Mouse (Mus musculus): ENCODE results near the gene Zbtb1. TPM values are rescaled to one million over a fixed set of nuclear protein-coding genes. Genes with fewer than 3 reads are reported as not detected.

The Zbtb1 gene
- polyA plus RNA-seq (2015; fragmentation: Nextera tagmentation; extraction: Ambion mirVana), result 9.6 and 10.0 TPM in 2 replicates

DNA sequence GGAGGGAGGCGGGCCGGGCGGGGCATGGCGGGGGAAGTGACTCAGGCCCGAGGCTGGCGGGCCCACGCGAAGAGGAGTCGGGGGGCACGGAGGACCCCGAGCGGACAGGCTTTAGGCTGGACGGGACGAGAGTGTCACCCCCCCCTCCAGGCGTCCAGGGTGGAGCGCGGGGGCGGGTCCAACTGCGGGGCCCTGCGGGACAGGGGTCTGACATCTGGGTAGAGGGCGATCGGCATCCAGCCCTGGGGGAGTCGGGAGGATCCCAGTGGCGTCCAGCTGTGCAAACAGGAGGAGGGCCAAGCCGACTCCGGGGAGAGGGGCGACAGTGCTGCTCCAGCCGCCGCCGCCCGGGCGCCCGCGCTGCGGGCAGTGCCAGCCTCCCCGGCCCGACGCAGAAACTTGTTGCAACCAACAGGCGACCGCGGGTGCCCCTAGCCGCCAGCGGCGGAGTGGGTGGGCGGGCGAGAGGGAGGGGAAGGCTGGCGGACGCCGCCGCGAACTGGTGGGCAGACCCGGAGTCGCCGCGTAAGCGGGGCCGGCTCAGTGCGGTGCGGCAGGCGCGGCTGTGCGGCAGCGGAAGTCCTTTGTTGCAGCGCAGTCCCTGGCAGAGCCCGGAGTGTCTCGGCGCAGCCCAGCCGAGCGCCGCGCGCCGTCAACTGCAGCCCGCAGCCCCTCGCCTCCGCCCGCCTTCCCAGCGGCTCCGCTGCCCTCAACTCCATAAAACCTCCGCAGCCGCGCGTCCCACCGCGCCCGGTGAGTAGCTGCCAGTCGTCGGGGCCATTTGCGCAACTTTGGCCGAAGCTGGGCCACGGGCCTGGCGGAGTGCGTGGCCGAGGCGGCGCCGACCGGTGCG is at the start of gene Zbtb1:
TSS of gene Zbtb1 (plus strand) at position 289 of the 853 bp plus-strand sequence.
- Histone ChIP-seq H3K4me3 (peak within 1 kb of the TSS; percentile 98), H3K4me1 (peaks cover 46% of the 10 kb centered on the region), H3K27me3 (no peaks in the 10 kb centered on the region), H3K36me3 (no peaks in the 10 kb centered on the region), H3K9ac (peak within 1 kb of the TSS; percentile 99), H3K9me3 (no peaks in the 10 kb centered on the region), H3K4me2 (peak within 1 kb of the TSS; percentile 73), H3K27ac (peak within 1 kb of the TSS; percentile 100)
- ATAC-seq (ENCODE audit: insufficient number of reproducible peaks, low FRiP score, low TSS enrichment, low read depth), result peak; percentile 71
- WGBS, result under 1% methylated on average over 94 of the region's 99 CpGs

DNA sequence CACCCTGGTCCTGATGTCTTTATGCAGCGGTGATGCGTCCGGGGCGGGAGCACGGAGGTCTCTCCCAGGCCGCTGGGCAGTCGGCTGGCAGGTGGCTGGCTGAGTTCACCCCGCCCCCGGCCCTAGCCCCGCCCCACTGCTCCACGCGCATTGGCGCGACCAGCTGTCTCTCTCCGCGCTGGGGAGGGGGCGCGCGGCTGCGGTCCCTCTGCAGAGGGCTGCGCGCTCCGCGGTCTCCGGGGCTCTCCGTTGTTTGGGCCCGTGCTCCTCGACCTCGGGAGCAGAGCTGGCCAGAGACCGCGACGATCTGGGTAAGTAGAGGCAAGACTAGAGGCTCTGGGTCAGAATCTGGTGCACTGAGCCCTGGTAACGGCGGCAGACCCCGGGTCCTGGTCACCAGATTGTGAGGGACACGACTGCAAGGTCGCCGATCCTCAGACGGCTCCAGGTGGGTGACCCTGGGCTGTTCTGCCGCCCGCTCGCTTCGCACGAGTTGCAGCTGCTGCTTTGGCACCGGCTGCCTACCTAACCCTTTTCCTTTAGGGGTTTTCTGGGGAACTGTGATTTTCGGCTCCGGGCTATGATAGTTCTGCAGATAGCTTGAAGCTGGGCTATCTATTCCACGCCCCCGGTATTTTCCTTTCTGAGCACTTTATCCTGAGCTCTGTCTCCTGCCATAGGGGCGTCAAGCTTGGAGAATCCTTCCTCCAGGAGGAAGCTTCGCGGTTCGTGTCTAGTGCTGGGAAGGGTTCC is 45.2 kb upstream of the Zbtb1 start, which contains the start of gene Akap5:
TSS of gene Akap5 (plus strand) at position 213 of the 753 bp plus-strand sequence.
- peak; percentile 78 for ATAC-seq (ENCODE audit: insufficient number of reproducible peaks, low FRiP score, low TSS enrichment, low read depth)
- WGBS, result 1% methylated on average over 53 of the region's 53 CpGs
- Histone ChIP-seq H3K27me3 (no peaks in the 10 kb centered on the region), H3K27ac (no peak within 1 kb of the TSS), H3K4me2 (peak within 1 kb of the TSS; percentile 96), H3K9me3 (no peaks in the 10 kb centered on the region), H3K36me3 (peaks cover 17% of the 10 kb centered on the region), H3K4me1 (peaks cover 11% of the 10 kb centered on the region), H3K4me3 (peak within 1 kb of the TSS; percentile 59), H3K9ac (peak within 1 kb of the TSS; percentile 42)

GRCm38 (mm10) chr12:76326437-76327220 is 43.4 kb upstream of the Zbtb1 start:
- Histone ChIP-seq H3K4me1 (peaks cover 11% of the 10 kb centered on the region), H3K27me3 (no peaks in the 10 kb centered on the region), H3K9me3 (no peaks in the 10 kb centered on the region), H3K27ac (no peak overlapping the region), H3K36me3 (peaks cover 4% of the 10 kb centered on the region; the same call in 1 of the 2 replicates), H3K4me3 (no peak overlapping the region), H3K9ac (no peak overlapping the region), H3K4me2 (no peak overlapping the region)
- no peak for ATAC-seq (ENCODE audit: insufficient number of reproducible peaks, low FRiP score, low TSS enrichment, low read depth)
- WGBS, result 88% methylated on average over 23 of the region's 23 CpGs

DNA sequence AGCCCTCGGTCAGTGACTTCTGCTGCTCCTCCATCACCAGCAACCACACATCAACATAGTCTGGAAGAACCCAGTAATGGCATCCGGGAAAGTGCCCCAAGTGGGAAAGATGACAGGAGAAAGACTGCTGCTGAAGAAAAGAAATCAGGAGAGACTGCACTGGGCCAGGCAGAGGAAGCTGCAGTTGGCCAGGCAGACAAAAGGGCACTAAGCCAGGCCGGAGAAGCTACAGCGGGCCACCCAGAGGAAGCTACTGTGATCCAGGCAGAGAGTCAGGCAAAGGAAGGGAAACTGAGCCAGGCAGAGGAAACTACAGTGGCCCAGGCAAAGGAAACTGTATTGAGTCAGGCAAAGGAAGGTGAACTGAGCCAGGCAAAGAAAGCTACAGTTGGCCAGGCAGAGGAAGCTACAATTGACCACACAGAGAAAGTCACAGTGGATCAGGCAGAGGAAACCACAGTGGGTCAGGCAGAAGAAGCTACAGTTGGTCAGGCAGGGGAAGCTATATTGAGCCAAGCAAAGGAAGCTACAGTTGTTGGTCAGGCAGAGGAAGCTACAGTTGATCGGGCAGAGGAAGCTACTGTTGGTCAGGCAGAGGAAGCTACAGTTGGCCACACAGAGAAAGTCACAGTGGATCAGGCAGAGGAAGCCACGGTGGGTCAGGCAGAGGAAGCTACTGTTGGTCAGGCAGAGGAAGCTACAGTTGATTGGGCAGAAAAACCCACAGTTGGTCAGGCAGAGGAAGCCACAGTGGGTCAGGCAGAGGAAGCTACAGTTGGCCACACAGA is 41.3 kb upstream of the Zbtb1 start:
- Histone ChIP-seq H3K4me3 (no peak overlapping the region), H3K27ac (no peak overlapping the region), H3K27me3 (no peaks in the 10 kb centered on the region), H3K9me3 (no peaks in the 10 kb centered on the region), H3K36me3 (peaks cover 4% of the 10 kb centered on the region; the same call in 1 of the 2 replicates), H3K4me1 (peaks cover 11% of the 10 kb centered on the region), H3K9ac (no peak overlapping the region), H3K4me2 (no peak overlapping the region)
- ATAC-seq (ENCODE audit: insufficient number of reproducible peaks, low FRiP score, low TSS enrichment, low read depth), result no peak
- WGBS, result 86% methylated on average over 6 of the region's 6 CpGs

- no peaks in the 10 kb centered on the region for H3K36me3 ChIP-seq
- 89% methylated on average over 5 of the region's 5 CpGs for WGBS
These were observed 36.4 kb upstream of the Zbtb1 start for GRCm38 (mm10) chr12:76333688-76334087.

GRCm38 (mm10) chr12:76335641-76336040 is 34.4 kb upstream of the Zbtb1 start:
- no peak overlapping the region for H3K4me3 ChIP-seq
- no peak overlapping the region for H3K27ac ChIP-seq
- no peak overlapping the region for H3K4me2 ChIP-seq
- no peak for ATAC-seq (ENCODE audit: insufficient number of reproducible peaks, low FRiP score, low TSS enrichment, low read depth)
- no peak overlapping the region for H3K9ac ChIP-seq
- no peaks in the 10 kb centered on the region for H3K9me3 ChIP-seq
- no peaks in the 10 kb centered on the region for H3K36me3 ChIP-seq
- no peaks in the 10 kb centered on the region for H3K4me1 ChIP-seq
- 81% methylated on average over 5 of the region's 5 CpGs for WGBS
- H3K27me3 ChIP-seq, result no peaks in the 10 kb centered on the region

More at GRCm38 (mm10) chr12:76333688-76334087, 36.4 kb upstream of the Zbtb1 start:
- H3K4me3 ChIP-seq, result no peak overlapping the region
- no peak overlapping the region for H3K9ac ChIP-seq
- no peak overlapping the region for H3K27ac ChIP-seq
- no peaks in the 10 kb centered on the region for H3K4me1 ChIP-seq
- no peaks in the 10 kb centered on the region for H3K9me3 ChIP-seq
- no peaks in the 10 kb centered on the region for H3K27me3 ChIP-seq
- ATAC-seq (ENCODE audit: insufficient number of reproducible peaks, low FRiP score, low TSS enrichment, low read depth), result no peak
- no peak overlapping the region for H3K4me2 ChIP-seq

- no peak overlapping the region for H3K4me2 ChIP-seq
- H3K9me3 ChIP-seq, result no peaks in the 10 kb centered on the region
- 80% methylated on average over 17 of the region's 17 CpGs for WGBS
- no peak overlapping the region for H3K27ac ChIP-seq
- no peaks in the 10 kb centered on the region for H3K36me3 ChIP-seq
- no peak overlapping the region for H3K9ac ChIP-seq
- no peaks in the 10 kb centered on the region for H3K27me3 ChIP-seq
- no peaks in the 10 kb centered on the region for H3K4me1 ChIP-seq
- H3K4me3 ChIP-seq, result no peak overlapping the region
- ATAC-seq (ENCODE audit: insufficient number of reproducible peaks, low FRiP score, low TSS enrichment, low read depth), result no peak
These were observed 33.7 kb upstream of the Zbtb1 start for GRCm38 (mm10) chr12:76336111-76336965.

DNA sequence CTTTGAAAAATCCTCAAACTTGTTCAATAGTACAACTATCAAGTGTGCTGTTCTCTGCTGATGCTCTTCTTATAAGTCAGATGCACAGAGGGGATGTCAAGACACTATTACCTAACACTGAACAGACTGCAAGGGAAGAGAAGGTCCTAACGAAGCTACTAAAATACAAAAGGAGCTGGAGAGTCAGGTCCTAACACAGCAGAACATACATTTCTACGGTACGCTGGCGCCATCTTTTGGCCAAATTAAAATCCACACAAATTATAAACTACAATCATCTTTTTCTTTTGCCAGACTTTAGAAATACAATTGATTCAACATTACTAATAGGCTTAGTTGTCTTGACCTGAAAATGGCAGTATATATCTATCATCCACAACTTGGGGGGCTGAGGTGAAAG is 29.0 kb upstream of the Zbtb1 start:
- no peak overlapping the region for H3K4me3 ChIP-seq
- WGBS, result 8% methylated on average over 4 of the region's 4 CpGs
- H3K36me3 ChIP-seq, result no peaks in the 10 kb centered on the region
- H3K9ac ChIP-seq, result no peak overlapping the region
- no peaks in the 10 kb centered on the region for H3K27me3 ChIP-seq
- H3K9me3 ChIP-seq, result no peaks in the 10 kb centered on the region
- H3K4me1 ChIP-seq, result no peaks in the 10 kb centered on the region
- no peak overlapping the region for H3K27ac ChIP-seq
- no peak overlapping the region for H3K4me2 ChIP-seq
- ATAC-seq (ENCODE audit: insufficient number of reproducible peaks, low FRiP score, low TSS enrichment, low read depth), result no peak

GRCm38 (mm10) chr12:76345759-76346455 is 24.2 kb upstream of the Zbtb1 start:
- no peaks in the 10 kb centered on the region for H3K4me1 ChIP-seq
- WGBS, result 77% methylated on average over 5 of the region's 6 CpGs
- no peak overlapping the region for H3K27ac ChIP-seq
- no peaks in the 10 kb centered on the region for H3K27me3 ChIP-seq
- H3K4me2 ChIP-seq, result no peak overlapping the region
- H3K4me3 ChIP-seq, result no peak overlapping the region
- H3K9ac ChIP-seq, result no peak overlapping the region
- no peak for ATAC-seq (ENCODE audit: insufficient number of reproducible peaks, low FRiP score, low TSS enrichment, low read depth)
- peaks cover 22% of the 10 kb centered on the region for H3K36me3 ChIP-seq
- H3K9me3 ChIP-seq, result no peaks in the 10 kb centered on the region

GRCm38 (mm10) chr12:76349680-76350220 is 20.3 kb upstream of the Zbtb1 start:
- H3K27me3 ChIP-seq, result no peaks in the 10 kb centered on the region
- no peak overlapping the region for H3K27ac ChIP-seq
- H3K4me1 ChIP-seq, result no peaks in the 10 kb centered on the region
- H3K4me2 ChIP-seq, result no peak overlapping the region
- no peak for ATAC-seq (ENCODE audit: insufficient number of reproducible peaks, low FRiP score, low TSS enrichment, low read depth)
- no peak overlapping the region for H3K4me3 ChIP-seq
- no peak overlapping the region for H3K9ac ChIP-seq
- peaks cover 40% of the 10 kb centered on the region for H3K36me3 ChIP-seq
- H3K9me3 ChIP-seq, result no peaks in the 10 kb centered on the region
- WGBS, result 69% methylated on average over 8 of the region's 8 CpGs

Measured in limb, embryonic 15.5 days (tissue).